Mouse (Mus musculus) lung, adult 2 months (tissue): Measurements from ENCODE around the gene Lrrc28.

Experiments used
- CTCF ChIP-seq: fragments of 200-500 bp; IDR thresholded peaks from 2 replicates; pipeline ENCODE4 v1.5.1; 2011; ENCODE audit warnings: mild to moderate bottlenecking, low read length, control low read depth; ENCODE audit not compliant: insufficient read depth
- POLR2A ChIP-seq: fragments of 200-500 bp; IDR thresholded peaks from 2 replicates; pipeline ENCODE4 v1.6.1; 2011; ENCODE audit warnings: low read depth, mild to moderate bottlenecking, control low read depth, low read length, borderline replicate concordance; ENCODE audit errors: extremely low read depth

DNA sequence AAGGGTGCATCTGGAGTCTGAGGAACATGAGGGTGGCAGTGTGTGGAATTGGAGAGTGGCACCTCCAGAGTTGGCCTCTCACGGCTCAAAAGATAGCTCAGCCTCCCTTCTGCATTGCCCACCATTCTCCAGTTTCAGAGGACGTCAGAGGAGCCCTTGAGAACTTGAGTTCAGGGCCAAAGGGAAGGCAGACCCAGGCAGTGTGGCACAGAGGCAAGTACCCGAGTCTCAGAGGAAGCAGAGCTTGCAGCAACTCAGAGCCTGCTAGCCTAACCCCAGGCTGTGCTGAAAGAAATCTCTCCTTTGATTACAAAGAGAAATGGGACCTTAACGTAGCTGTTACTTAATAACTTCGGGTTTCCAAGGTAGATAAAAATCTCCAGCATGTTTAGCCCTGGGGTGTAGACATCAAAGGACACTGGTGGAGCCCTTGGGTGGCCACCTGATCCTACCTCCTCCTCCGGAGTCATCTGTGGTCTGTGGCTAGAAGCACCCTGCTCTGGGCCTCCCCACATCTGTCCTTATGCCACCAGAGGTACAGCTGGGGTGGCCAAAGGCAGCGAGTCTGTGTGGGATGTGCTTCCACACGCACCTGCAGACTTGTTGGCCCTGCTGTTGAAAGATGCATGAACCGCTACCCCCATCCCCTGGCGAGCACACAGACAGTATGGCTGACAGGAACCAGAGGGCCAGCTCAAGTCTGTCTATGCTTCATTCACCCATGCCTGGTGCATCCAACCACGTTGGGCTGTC, 144.8 kb downstream of the Lrrc28 start:
- TF ChIP-seq CTCF (no peak), POLR2A (no peak)
